Mouse (Mus musculus) natural killer cell, adult 2 months (primary cell): Measurements from ENCODE around the gene Trpc7.
A peak's percentile ranks its signal among the peaks of the same experiment; 100 is the strongest.

Experiments
- DNase-seq, 2 experiments: peaks; one replicate each; pipeline ENCODE4 v3.0.0; 2022; ENCODE audit warnings: low spot score in 2 of 2

Gene Trpc7

GRCm38 (mm10) chr13:56895893-56896292 lies at the start of gene Trpc7:
Gene Trpc7 (minus strand): TSS chr13:56895993.
- no peak for DNase-seq

- no peak for DNase-seq
Measured at GRCm38 (mm10) chr13:56939261-56939660, 43.5 kb upstream of the Trpc7 start.

GRCm38 (mm10) chr13:56933832-56934510 lies 38.2 kb upstream of the Trpc7 start:
- no peak for DNase-seq

- DNase-seq: no peak
Measured at GRCm38 (mm10) chr13:56930421-56930820, 34.6 kb upstream of the Trpc7 start.

GRCm38 (mm10) chr13:56922976-56923375 lies 27.2 kb upstream of the Trpc7 start:
- DNase-seq: no peak

- no peak for DNase-seq
Measured at GRCm38 (mm10) chr13:56921251-56921650, 25.5 kb upstream of the Trpc7 start.

- DNase-seq: no peak
Measured at GRCm38 (mm10) chr13:56914721-56915120, 18.9 kb upstream of the Trpc7 start.

GRCm38 (mm10) chr13:56911093-56911492 lies 15.3 kb upstream of the Trpc7 start:
- no peak for DNase-seq

- DNase-seq: no peak
Measured at GRCm38 (mm10) chr13:56895386-56895785, 407 bp downstream of the Trpc7 start.

- DNase-seq: no peak
Measured at GRCm38 (mm10) chr13:56894543-56894942, 1.2 kb downstream of the Trpc7 start.

- DNase-seq: no peak
Measured at GRCm38 (mm10) chr13:56889888-56890287, 5.9 kb downstream of the Trpc7 start.

- DNase-seq: no peak
Measured at GRCm38 (mm10) chr13:56882931-56883330, 12.9 kb downstream of the Trpc7 start.

- no peak for DNase-seq
Measured at GRCm38 (mm10) chr13:56864567-56864966, 31.2 kb downstream of the Trpc7 start.

- no peak for DNase-seq
Measured at GRCm38 (mm10) chr13:56862011-56862410, 33.8 kb downstream of the Trpc7 start.

- no peak for DNase-seq
Measured at GRCm38 (mm10) chr13:56854506-56854905, 41.3 kb downstream of the Trpc7 start.

- no peak for DNase-seq
Measured at GRCm38 (mm10) chr13:56853436-56853835, 42.4 kb downstream of the Trpc7 start.

- no peak for DNase-seq
Measured at GRCm38 (mm10) chr13:56845866-56846265, 49.9 kb downstream of the Trpc7 start.

- no peak for DNase-seq
Measured at GRCm38 (mm10) chr13:56815471-56815870, 80.3 kb downstream of the Trpc7 start.

- DNase-seq: peak; percentile 28 to 46
Measured at GRCm38 (mm10) chr13:56806776-56807490, 88.9 kb downstream of the Trpc7 start.

- DNase-seq: no peak
Measured at GRCm38 (mm10) chr13:56805131-56805530, 90.7 kb downstream of the Trpc7 start.

GRCm38 (mm10) chr13:56797459-56797858 lies 98.3 kb downstream of the Trpc7 start:
- DNase-seq: no peak

GRCm38 (mm10) chr13:56795501-56795900 lies 100.3 kb downstream of the Trpc7 start:
- DNase-seq: no peak

GRCm38 (mm10) chr13:56794441-56794840 lies 101.4 kb downstream of the Trpc7 start:
- DNase-seq: no peak
